Mouse (Mus musculus): ENCODE data around the gene Hist1h2bh. TPM values are rescaled to one million over a fixed set of nuclear protein-coding genes. Genes with fewer than 3 reads are reported as not detected.

Gene Hist1h2bh
- total RNA-seq, 2 experiments from 2014 or later = 32.4 to 144 TPM

GRCm38 (mm10) chr13:23506819-23507515 is 36.2 kb downstream of the Hist1h2bh start:
- ATAC-seq (replicated peaks; ENCODE audit: poor library complexity) = peak; percentile 23; the same call in 1 of the 2 replicates

GRCm38 (mm10) chr13:23506351-23506750 is 36.8 kb downstream of the Hist1h2bh start:
- peak; percentile 42 for ATAC-seq (replicated peaks; ENCODE audit: poor library complexity)

GRCm38 (mm10) chr13:23505662-23506345 is 37.4 kb downstream of the Hist1h2bh start:
- ATAC-seq (replicated peaks; ENCODE audit: poor library complexity) = no peak

DNA sequence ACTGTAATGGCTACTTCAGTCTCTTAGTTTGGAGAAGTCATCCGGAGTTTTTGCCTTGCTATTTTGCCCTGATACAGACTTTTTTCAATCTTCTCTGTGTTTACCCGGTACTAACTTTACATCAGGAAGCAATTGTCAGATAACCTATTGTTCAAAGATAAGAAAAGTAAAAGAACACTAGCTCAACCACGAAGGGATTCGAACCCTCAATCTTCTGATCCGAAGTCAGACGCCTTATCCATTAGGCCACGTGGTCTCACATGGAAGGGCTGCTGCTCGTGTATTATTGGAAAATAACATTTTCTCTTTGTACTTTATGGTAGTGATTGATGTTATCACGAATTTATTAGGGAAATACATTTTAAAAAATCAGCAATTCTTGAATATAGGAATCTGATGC is 39.4 kb downstream of the Hist1h2bh start:
- ATAC-seq (replicated peaks; ENCODE audit: poor library complexity) = peak; percentile 60

GRCm38 (mm10) chr13:23502916-23503315 is 40.3 kb downstream of the Hist1h2bh start:
- no peak for ATAC-seq (replicated peaks; ENCODE audit: poor library complexity)

DNA sequence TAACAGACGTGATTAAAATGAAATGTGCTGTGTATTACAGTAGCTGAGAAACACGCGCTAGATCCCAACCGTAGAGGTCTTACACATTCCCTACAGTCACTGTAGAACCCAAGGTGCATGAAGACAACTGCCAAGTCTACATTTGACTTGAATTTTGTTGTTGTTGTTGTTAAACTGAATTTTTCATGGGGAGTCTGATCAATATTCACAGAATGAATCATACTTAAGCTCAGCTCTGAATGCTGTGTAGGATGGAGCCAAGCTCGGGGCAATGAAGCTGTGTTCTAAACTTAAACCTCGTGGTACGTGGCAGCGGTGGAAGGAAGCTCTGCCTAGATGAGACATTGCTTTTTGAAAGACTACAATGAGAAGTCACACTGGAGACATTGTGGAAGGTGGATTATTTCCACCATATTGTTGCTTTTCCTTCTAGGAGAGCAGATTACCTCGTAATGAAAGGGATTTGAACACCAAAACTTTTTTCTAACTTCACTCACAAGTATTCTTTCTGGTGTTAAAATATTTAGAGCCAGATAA is 41.1 kb downstream of the Hist1h2bh start:
- ATAC-seq (replicated peaks; ENCODE audit: poor library complexity) = no peak

- no peak for ATAC-seq (replicated peaks; ENCODE audit: poor library complexity)
Measured at GRCm38 (mm10) chr13:23501511-23501910, 41.7 kb downstream of the Hist1h2bh start.

GRCm38 (mm10) chr13:23500424-23501200 is 42.6 kb downstream of the Hist1h2bh start:
- ATAC-seq (replicated peaks; ENCODE audit: poor library complexity) = peak; percentile 62

- peak; percentile 9; the same call in 1 of the 2 replicates for ATAC-seq (replicated peaks; ENCODE audit: poor library complexity)
Measured at GRCm38 (mm10) chr13:23499943-23500342, 43.2 kb downstream of the Hist1h2bh start.

DNA sequence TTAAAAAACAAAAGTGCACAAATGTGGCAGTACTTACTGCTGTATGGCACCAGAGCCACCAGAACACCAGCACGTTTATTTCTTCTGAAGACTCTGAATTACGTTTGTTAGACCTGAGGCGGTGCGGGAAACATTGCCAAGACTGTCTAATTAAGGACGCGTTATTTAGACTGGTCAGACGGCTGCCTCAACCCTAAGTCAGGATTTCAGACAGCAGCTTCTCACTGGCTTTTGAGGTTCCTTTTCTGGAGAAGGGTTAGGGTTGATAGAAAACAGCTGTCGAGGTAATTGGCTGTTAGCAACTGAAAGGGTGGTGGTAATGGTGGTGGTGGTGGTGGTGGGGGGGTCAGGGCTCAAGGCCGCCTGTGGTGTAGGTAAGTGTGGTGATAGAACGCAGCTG is 44.5 kb downstream of the Hist1h2bh start:
- ATAC-seq (replicated peaks; ENCODE audit: poor library complexity) = no peak

DNA sequence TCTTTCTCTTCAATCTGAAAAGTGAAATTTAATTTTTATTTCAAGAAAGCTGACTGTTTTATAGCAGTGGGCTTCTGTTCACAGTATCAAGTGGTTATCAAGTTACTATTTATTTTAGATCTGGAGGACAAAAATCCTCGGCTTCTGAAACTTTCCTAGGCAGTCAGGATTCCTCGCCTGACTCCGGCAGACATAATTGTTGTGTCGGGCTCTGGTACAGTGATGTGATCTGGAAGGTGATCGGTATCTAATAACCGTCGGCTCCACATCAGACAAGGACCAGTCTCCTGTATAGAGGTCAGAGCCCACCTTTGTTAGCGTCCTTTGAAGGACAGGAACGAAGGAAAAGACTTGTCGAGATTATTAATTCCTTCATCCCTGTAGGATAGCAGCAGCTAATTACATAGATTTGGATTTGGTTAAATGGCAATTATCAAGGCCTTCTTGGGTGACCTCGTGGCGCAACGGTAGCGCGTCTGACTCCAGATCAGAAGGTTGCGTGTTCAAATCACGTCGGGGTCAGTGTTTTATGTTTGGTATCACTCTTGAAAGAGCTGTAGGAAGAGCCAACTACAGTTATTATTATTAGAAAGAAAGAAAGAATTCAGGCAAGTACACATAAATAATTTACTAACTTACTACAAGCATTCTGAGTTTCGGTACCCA is 45.4 kb downstream of the Hist1h2bh start:
- peak; percentile 24; the same call in 1 of the 2 replicates for ATAC-seq (replicated peaks; ENCODE audit: poor library complexity)

GRCm38 (mm10) chr13:23495526-23495925 is 47.7 kb downstream of the Hist1h2bh start:
- no peak for ATAC-seq (replicated peaks; ENCODE audit: poor library complexity)

DNA sequence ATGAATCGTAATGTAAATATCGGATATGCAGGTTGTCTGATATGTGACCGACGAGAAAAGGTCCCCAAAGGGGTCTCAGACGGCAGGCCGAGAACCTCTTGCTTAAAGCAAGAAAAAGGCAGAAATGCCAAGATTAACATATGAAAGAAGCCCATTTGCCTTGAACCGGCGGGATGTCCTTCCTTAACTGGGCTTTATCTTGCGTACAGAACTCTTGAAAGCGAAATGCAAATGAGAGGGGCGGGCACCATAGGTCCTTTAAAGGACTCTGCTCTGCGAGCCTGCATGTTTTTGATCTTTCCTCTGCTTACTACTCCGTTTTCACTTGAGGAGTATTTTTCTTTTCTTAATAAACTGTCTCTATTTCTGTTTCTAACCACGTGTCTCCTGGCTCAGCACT is 51.2 kb downstream of the Hist1h2bh start:
- ATAC-seq (replicated peaks; ENCODE audit: poor library complexity) = peak; percentile 47

Other genes starting within 250 kb of the Hist1h2bh start
Only the 30 nearest of the 34 such genes appear.
- gene Zfp322a, start 174.2 kb downstream of the Hist1h2bh start, total RNA-seq (2015) = 21.9 and 24.3 TPM in 2 replicates
- gene Zfp322a, start 174.2 kb downstream of the Hist1h2bh start, total RNA-seq (2017) = 39.4 and 75.5 TPM in 2 replicates
- 7.1 and 7.4 TPM in 2 replicates for gene Abt1, start 119.5 kb downstream of the Hist1h2bh start, total RNA-seq (2015)
- 9.5 and 11.0 TPM in 2 replicates for gene Abt1, start 119.5 kb downstream of the Hist1h2bh start, total RNA-seq (2017)
- not detected in 2 replicates for gene Btn1a1, start 77.5 kb downstream of the Hist1h2bh start, total RNA-seq (2015)
- gene Btn1a1, start 77.5 kb downstream of the Hist1h2bh start, total RNA-seq (2017) = not detected in 2 replicates
- not detected in 2 replicates for gene Btn2a2, start 54.5 kb downstream of the Hist1h2bh start, total RNA-seq (2015)
- 0.17 TPM in 1 of 2 replicates, not detected in the other for gene Btn2a2, start 54.5 kb downstream of the Hist1h2bh start, total RNA-seq (2017)
- 57.4 and 61.0 TPM in 2 replicates for gene Hist1h4h, start 12.3 kb downstream of the Hist1h2bh start, total RNA-seq (2015)
- 855 and 1,026 TPM in 2 replicates for gene Hist1h4h, start 12.3 kb downstream of the Hist1h2bh start, total RNA-seq (2017)
- 36.0 and 48.7 TPM in 2 replicates for gene Hist1h2af, start 9.5 kb downstream of the Hist1h2bh start, total RNA-seq (2015)
- gene Hist1h2af, start 9.5 kb downstream of the Hist1h2bh start, total RNA-seq (2017) = 1,885 and 2,197 TPM in 2 replicates
- 212 and 246 TPM in 2 replicates for gene Hist1h3g, start 8.0 kb downstream of the Hist1h2bh start, total RNA-seq (2015)
- gene Hist1h3g, start 8.0 kb downstream of the Hist1h2bh start, total RNA-seq (2017) = 210 and 363 TPM in 2 replicates
- gene Hist1h3f, start 660 bp upstream of the Hist1h2bh start, total RNA-seq (2015) = 40.7 and 44.7 TPM in 2 replicates
- 86.8 and 176 TPM in 2 replicates for gene Hist1h3f, start 660 bp upstream of the Hist1h2bh start, total RNA-seq (2017)
- gene Hist1h4f, start 8.3 kb upstream of the Hist1h2bh start, total RNA-seq (2015) = 61.3 and 71.9 TPM in 2 replicates
- gene Hist1h4f, start 8.3 kb upstream of the Hist1h2bh start, total RNA-seq (2017) = 1,789 and 2,180 TPM in 2 replicates
- 8.5 and 9.3 TPM in 2 replicates for gene Hist1h1d, start 9.9 kb upstream of the Hist1h2bh start, total RNA-seq (2015)
- 112 TPM in 2 replicates for gene Hist1h1d, start 9.9 kb upstream of the Hist1h2bh start, total RNA-seq (2017)
- gene Hist1h3e, start 19.0 kb upstream of the Hist1h2bh start, total RNA-seq (2015) = 98.5 and 110 TPM in 2 replicates
- gene Hist1h3e, start 19.0 kb upstream of the Hist1h2bh start, total RNA-seq (2017) = 286 and 398 TPM in 2 replicates
- 5.3 and 9.4 TPM in 2 replicates for gene Hist1h2ae, start 27.8 kb upstream of the Hist1h2bh start, total RNA-seq (2015)
- 249 and 287 TPM in 2 replicates for gene Hist1h2ae, start 27.8 kb upstream of the Hist1h2bh start, total RNA-seq (2017)
- gene Hist1h2bg, start 28.0 kb upstream of the Hist1h2bh start, total RNA-seq (2015) = 285 and 322 TPM in 2 replicates
- 1,174 and 1,244 TPM in 2 replicates for gene Hist1h2bg, start 28.0 kb upstream of the Hist1h2bh start, total RNA-seq (2017)
- gene Hist1h2bf, start 30.8 kb upstream of the Hist1h2bh start, total RNA-seq (2015) = 321 and 327 TPM in 2 replicates
- gene Hist1h2bf, start 30.8 kb upstream of the Hist1h2bh start, total RNA-seq (2017) = 466 and 575 TPM in 2 replicates
- 1.9 and 3.4 TPM in 2 replicates for gene Hist1h2ad, start 31.0 kb upstream of the Hist1h2bh start, total RNA-seq (2015)
- gene Hist1h2ad, start 31.0 kb upstream of the Hist1h2bh start, total RNA-seq (2017) = 229 and 1,060 TPM in 2 replicates
- 105 and 131 TPM in 2 replicates for gene Hist1h3d, start 32.4 kb upstream of the Hist1h2bh start, total RNA-seq (2015)
- 118 and 137 TPM in 2 replicates for gene Hist1h3d, start 32.4 kb upstream of the Hist1h2bh start, total RNA-seq (2017)
- 492 and 526 TPM in 2 replicates for gene Hist1h4d, start 38.2 kb upstream of the Hist1h2bh start, total RNA-seq (2015)
- 951 and 1,054 TPM in 2 replicates for gene Hist1h4d, start 38.2 kb upstream of the Hist1h2bh start, total RNA-seq (2017)
- 7.7 and 11.7 TPM in 2 replicates for gene Hist1h2be, start 77.7 kb upstream of the Hist1h2bh start, total RNA-seq (2015)
- 85.8 and 90.5 TPM in 2 replicates for gene Hist1h2be, start 77.7 kb upstream of the Hist1h2bh start, total RNA-seq (2017)
- 297 TPM in 2 replicates for gene Hist1h1e, start 79.2 kb upstream of the Hist1h2bh start, total RNA-seq (2015)
- 260 and 272 TPM in 2 replicates for gene Hist1h1e, start 79.2 kb upstream of the Hist1h2bh start, total RNA-seq (2017)
- 17.1 and 19.7 TPM in 2 replicates for gene Hist1h2ac, start 140.6 kb upstream of the Hist1h2bh start, total RNA-seq (2015)
- gene Hist1h2ac, start 140.6 kb upstream of the Hist1h2bh start, total RNA-seq (2017) = 101 and 110 TPM in 2 replicates
- gene Hist1h2bc, start 140.8 kb upstream of the Hist1h2bh start, total RNA-seq (2015) = 36.2 and 54.1 TPM in 2 replicates
- gene Hist1h2bc, start 140.8 kb upstream of the Hist1h2bh start, total RNA-seq (2017) = 196 and 235 TPM in 2 replicates
- gene Hist1h1t, start 152.4 kb upstream of the Hist1h2bh start, total RNA-seq (2015) = not detected in 2 replicates
- 0.29 TPM in 1 of 2 replicates, not detected in the other for gene Hist1h1t, start 152.4 kb upstream of the Hist1h2bh start, total RNA-seq (2017)
- 45.1 and 51.9 TPM in 2 replicates for gene Hist1h4c, start 155.1 kb upstream of the Hist1h2bh start, total RNA-seq (2015)
- 238 and 311 TPM in 2 replicates for gene Hist1h4c, start 155.1 kb upstream of the Hist1h2bh start, total RNA-seq (2017)
- gene Hfe, start 167.5 kb upstream of the Hist1h2bh start, total RNA-seq (2015) = 15.9 and 16.6 TPM in 2 replicates
- gene Hfe, start 167.5 kb upstream of the Hist1h2bh start, total RNA-seq (2017) = 6.0 and 8.7 TPM in 2 replicates
- 103 and 110 TPM in 2 replicates for gene Hist1h1c, start 195.4 kb upstream of the Hist1h2bh start, total RNA-seq (2015)
- gene Hist1h1c, start 195.4 kb upstream of the Hist1h2bh start, total RNA-seq (2017) = 686 and 791 TPM in 2 replicates
- 88.8 and 93.1 TPM in 2 replicates for gene Hist1h3c, start 202.2 kb upstream of the Hist1h2bh start, total RNA-seq (2015)
- 555 and 756 TPM in 2 replicates for gene Hist1h3c, start 202.2 kb upstream of the Hist1h2bh start, total RNA-seq (2017)
- 232 TPM in 2 replicates for gene Hist1h2bb, start 203.3 kb upstream of the Hist1h2bh start, total RNA-seq (2015)
- 3,020 and 3,268 TPM in 2 replicates for gene Hist1h2bb, start 203.3 kb upstream of the Hist1h2bh start, total RNA-seq (2017)
- gene Hist1h2ab, start 207.7 kb upstream of the Hist1h2bh start, total RNA-seq (2015) = 28.1 and 45.4 TPM in 2 replicates
- gene Hist1h2ab, start 207.7 kb upstream of the Hist1h2bh start, total RNA-seq (2017) = 2,397 and 3,405 TPM in 2 replicates
- 332 and 371 TPM in 2 replicates for gene Hist1h3b, start 208.9 kb upstream of the Hist1h2bh start, total RNA-seq (2015)
- gene Hist1h3b, start 208.9 kb upstream of the Hist1h2bh start, total RNA-seq (2017) = 579 and 647 TPM in 2 replicates
- 33.6 and 56.1 TPM in 2 replicates for gene Hist1h4b, start 213.6 kb upstream of the Hist1h2bh start, total RNA-seq (2015)
- 548 and 759 TPM in 2 replicates for gene Hist1h4b, start 213.6 kb upstream of the Hist1h2bh start, total RNA-seq (2017)